Mouse (Mus musculus): ENCODE measurements around the gene Hoxa9. TPM values are rescaled to one million over a fixed set of nuclear protein-coding genes. Genes with fewer than 3 reads are reported as not detected.

Gene Hoxa9
- total RNA-seq, 2 experiments from 2014 or later, result 5.7 to 13.5 TPM

DNA sequence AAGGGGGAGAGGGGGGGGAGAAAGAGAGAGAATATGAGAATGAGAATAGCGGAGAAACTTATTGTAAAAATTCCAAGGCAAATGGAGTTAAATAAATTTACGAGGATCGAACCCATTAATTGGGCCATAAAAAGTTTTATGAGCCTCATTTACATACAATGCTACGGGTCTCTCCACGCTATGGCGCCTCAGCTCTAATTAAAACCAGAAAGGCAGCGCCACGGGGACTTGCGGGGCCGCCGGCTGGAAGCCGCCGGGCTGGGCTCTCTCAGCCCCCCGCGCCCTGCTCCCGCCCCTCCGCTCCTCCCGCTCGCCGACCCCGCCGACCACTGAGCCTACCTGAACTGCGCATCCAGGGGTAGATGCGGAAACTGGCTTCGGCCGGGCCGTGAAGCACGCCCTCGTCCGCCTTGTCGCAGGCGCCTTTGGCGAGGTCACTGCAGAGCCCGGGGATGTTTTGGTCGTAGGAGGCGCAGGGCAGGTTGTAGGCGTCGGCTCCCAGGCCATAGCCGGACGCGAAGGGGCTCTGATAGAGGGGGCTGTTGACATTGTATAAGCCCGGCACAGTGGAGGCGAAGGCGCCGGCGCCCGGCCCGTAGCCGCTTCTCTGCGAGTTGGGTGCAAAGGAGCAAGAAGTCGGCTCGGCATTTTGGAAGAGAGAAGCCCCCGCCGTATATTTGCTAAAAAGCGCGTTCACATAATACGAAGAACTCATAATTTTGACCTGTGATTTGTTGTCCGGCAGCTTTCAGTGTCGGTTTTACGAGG lies 14.0 kb downstream of the Hoxa9 start:
- DNase-seq, result no peak

- DNase-seq, result no peak
Measured at GRCm38 (mm10) chr6:52215771-52216535, 14.9 kb downstream of the Hoxa9 start.

GRCm38 (mm10) chr6:52215070-52215469 lies 15.8 kb downstream of the Hoxa9 start:
- no peak for DNase-seq

GRCm38 (mm10) chr6:52214271-52214670 lies 16.6 kb downstream of the Hoxa9 start:
- DNase-seq, result no peak

DNA sequence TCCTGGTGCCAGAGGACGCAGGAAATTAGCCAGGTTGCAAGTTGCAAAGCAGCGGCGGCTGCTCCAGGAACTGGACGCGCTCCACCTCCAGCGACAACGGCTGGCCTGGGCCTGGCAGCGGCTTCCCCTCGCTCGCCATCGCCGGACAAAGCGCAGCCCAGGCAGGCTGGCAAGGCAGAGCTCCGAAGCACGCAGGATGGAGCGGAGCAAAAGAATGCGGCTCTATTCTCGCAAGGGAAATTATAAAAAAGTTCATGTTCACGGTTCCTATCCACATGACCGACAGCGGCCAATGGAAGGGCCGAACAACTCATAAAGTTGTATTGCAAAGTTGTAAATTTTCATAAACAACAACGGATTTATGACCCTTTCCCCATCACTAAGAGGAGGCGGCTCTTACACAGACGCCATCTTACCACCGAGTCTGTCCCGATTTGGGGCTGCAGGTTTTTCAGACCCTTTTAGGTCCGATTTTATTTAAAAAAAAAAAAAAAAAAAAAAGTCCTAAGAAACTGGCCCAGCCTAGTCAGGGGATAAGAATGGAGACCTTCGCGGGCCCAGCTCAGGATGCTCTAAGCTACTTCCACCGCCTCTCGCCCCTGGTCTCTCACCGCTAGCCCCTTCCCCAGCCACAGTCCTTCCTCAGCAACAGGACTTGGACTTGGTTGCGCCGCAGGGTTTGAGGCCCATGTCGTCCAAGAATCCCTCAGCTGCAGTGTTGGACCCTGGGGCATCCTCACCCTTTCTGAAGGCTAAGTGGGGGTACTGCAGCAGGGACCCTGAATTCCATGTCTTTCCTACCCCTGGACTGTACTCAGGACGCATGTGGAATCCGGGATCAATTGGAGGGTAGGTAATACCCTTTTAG lies 17.5 kb downstream of the Hoxa9 start, which contains the start of the genes Hoxa3 and Gm28308:
Hoxa3 (minus strand) TSS at position 218 of the 868 bp plus-strand sequence.
Gm28308 (minus strand) TSS at position 221 of the 868 bp plus-strand sequence.
- DNase-seq, result peak; percentile 80

DNA sequence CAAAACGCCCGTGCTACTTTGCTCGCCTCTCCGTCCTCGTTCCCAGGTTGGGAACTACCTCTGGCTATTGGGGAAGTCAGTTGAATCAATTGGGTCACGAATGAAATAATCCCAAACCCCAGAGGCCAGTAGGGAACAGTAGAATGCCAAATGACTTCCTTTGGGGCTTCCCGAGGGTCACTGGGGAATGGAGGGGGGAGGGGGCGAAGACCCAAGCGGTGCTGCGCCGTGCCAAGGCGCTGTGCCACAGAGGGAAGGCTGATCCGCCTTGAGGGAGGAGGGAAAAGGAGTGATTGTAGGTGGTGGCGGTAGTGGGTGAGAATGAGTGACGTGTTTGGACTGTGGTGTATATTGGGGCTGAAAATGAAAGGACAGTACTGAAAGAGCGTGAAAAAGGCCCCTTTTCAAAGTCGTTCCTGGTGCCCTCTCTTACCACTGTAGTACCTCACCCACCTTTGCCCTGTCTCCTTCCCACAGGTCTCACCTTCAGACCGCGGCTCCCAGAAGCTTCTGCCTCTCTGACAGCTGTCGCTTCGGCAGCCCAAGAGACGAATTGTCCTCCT lies 18.3 kb downstream of the Hoxa9 start:
- no peak for DNase-seq

DNA sequence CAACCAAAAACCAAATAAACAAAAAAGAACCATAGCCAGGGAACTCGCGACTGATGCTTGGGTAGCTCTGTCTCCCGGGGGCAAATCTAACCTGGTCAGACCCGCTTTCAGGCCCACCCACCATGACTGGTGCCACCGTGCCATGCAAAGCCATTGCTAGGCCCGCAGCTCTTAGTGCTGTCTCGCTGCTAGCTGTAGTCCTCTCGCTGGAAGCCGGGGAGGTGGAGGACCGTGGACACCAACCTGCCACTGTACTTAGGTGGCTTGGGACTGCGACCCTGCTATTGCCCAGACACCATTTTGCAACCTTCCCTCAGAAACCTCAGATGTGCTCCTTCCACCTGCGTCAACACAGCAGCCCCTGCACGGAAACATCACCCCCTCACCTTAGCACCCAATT lies 18.9 kb downstream of the Hoxa9 start:
- no peak for DNase-seq

DNA sequence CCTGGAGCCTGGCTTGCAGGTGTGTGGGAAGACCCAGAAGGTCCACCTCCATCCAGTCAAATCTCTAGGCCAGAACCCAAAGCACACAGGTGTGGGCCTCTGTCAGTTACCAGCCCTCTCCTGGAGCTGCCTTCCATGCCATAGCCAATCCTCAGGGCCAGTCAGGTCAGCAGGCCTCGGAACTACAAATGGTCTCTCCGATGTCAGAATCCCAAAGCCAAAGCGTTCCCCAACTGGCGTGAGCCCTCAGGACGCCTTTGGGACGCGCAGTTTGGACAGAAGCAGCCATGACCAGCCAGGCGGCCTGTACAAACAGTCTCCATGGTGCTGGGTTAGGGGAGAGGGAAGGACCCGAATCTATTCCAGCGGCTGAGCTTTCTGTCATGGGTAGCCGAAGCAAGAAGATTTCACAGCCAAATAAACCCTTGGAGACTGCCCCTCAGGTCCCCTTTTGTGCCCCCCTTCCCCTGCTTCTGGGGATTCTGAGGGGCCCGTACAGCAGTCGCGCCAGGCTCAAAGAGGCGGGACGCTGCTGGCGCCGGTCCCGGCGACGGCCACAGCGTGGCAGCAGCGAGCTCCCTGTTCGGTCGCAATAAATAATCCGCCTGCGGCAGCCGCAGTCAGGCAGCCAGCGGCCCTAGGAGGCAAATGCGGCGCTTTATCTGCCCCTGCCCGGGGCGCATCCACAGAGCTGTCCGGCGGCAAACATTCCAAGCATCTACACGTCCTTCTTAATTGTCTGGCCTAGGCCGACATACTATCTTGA lies 19.5 kb downstream of the Hoxa9 start:
- DNase-seq, result peak; percentile 78

DNA sequence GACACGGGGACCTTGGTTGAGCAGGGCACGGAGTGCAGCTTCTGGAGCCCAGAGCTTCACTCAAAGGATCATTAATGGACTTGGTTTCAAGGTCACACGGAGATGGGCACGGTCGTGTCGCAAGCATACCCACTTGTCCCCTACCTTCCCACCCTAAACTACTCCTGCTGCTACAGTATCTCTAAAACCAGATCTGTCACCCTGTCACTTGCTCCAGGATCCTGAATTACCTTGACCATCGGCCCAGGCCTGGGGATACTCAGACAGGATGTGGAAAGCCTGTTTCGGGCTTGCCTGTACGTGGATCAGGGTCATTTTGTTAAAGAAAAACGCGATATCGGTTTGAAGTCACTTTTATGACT lies 21.2 kb downstream of the Hoxa9 start:
- no peak for DNase-seq

DNA sequence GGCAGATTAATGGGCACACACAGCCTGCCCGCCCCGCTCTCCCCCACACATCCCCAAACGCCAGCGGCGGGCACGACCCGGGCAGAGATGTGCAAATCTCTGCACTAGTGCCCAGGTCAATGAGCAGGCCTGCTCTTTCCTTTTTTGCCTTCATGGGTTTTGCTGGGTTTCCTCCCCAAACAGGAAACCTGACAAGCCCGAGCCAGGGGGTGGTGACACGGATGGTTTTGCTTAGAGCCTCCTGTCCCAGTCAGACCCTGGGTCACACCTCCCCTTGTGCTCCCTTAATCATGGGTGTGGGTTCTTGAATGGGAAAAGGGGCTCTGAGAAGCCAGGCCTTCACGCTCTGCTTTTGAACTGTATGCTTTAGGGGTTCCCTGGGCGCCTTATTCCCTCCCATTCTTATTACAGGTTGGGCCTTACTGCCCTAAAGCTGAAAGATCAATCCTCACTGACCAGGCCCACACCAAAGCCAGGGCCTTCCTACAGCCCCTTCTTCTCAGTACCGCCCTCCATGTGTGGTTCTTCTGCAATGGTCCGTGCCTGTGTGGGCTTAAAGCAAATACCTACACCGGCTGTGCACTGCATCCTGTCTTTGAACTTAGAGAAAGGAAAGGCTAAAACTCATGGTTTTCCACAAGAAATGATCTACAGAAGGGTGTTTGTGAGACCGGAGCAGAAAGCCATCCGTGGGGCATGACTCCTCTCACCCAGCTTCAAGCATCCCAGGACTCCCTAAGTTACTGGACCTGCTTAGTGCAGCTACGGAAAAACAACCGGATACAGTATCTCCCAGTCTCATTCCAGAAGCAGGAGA lies 21.8 kb downstream of the Hoxa9 start:
- no peak for DNase-seq

DNA sequence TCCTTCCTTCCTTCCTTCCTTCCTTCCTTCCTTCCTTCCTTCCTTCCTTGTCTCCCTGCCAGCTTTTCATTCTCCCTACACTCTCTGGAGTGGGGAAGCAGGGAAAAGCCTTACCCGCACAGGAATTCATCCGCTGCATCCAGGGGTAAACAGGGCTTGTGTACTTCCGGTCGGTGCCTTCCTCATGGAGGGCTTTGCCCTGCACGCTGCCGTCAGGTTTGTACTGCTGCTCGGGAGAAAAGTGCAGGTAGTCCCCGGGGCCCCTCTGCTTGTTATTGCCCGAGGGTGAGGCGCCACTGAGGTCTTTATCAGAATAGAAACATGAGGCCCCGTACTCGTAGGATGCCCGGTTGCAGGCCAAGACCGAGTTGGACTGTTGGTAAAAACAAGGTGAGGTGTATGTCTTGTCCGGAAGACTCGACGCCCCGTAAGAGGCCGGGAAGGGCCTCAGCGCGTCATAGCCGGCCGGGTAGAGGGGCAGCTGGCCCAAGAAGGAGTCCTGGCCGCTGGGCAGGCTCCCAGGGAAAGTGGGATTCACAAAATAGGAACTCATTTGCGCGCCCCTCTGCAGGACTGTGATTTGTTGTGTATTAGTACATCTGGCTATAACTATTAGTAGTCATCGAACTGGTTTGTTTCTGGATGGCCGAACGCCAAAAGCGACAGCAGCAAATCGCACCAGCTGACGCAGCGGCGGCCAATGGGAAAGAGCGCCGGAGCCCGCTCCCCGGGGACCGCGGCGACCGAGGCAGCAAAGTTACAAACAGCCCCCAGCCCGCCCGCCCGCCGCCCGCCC lies 22.6 kb downstream of the Hoxa9 start, which contains the start of gene Hoxa6:
Hoxa6 (minus strand) TSS at position 651 of the 796 bp plus-strand sequence.
- no peak for DNase-seq

GRCm38 (mm10) chr6:52207684-52207976 lies 23.3 kb downstream of the Hoxa9 start:
- DNase-seq, result no peak

GRCm38 (mm10) chr6:52206882-52207683 lies 23.8 kb downstream of the Hoxa9 start:
- DNase-seq, result no peak

DNA sequence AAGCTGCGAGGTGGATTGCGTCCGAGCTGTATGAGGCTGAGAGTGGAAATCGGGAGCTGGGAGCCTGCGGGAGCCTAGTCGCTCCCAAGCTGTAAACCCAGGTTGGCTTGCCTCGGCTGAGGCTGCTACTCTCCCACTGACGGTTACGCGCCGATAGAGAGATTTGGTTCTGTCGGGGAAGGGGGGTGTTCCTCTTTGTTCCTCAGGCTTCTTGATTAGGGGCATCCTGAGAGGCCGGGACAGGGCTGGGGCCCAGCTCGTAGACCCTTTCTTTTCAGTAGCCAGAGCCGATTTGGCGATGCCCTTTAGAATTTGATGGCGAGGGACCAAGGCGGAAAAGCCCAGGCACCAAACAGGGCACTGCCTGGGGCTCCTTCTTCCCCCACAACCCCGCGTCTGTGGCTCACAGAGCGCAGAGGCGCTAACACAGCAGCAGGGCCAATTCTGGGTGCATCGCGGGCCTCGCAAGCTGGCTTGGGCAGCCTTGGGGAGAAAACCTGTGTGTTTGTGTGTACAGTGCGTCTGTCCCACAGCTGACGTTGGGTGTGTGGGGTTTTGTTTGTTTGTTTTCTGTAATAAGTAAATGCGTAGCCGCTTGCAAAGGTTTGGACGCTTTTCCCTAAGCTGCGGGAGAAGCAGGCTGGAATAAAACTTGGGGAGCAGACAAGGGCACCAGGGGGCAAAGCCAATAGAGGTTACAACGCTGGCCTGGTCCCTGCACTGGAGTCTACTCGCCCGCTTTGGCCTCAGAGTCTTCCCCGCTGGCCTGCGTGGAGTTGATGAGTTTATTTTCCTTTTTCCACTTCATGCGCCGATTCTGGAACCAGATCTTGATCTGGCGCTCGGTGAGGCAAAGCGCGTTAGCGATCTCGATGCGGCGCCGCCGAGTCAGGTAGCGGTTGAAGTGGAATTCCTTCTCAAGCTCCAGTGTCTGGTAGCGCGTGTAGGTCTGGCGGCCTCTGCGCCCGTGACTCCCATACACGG lies 25.0 kb downstream of the Hoxa9 start:
- no peak for DNase-seq

DNA sequence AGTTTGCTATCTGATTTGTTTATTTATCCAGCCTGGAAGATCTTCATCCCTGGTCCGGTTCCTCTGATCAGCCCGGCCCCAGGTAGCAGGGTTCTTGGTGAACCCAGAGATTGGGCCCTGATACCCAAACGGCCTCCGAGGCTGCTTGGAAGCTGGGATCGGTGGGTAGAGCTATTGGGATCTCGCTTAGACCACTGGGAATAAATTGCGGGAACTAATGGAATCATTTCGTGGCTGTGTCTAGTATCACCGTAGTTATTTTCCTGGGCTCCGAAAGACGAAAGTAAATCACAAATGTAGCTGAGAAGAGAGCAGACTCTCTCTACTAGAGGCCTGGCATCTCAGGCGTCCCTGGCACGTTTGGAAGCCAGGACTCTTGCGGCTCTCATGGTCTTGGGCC lies 25.7 kb downstream of the Hoxa9 start:
- DNase-seq, result no peak

DNA sequence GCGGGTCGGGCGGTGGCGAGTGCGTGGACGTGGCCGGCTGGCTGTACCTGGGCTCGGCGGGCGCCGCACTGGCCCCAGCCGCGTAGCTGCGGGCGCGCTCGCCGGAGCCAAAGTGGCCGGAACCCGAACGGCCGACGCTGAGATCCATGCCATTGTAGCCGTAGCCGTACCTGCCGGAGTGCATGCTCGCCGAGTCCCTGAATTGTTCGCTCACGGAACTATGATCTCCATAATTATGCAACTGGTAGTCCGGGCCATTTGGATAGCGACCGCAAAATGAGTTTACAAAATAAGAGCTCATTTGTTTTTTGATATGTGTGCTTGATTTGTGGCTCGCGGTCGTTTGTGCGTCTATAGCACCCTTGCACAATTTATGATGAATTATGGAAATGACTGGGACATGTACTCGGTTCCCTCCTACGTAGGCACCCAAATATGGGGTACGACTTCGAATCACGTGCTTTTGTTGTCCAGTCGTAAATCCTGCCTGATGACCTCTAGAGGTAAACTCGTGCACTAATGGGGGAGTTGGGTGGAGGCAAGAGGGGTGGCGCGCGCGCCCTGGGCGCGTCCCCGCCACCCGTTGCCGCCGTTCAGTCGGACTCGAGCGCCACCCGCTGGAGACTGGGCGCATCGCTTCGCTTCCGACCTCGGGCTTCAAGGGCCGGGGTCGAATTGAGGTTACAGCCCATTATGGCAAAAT lies 26.7 kb downstream of the Hoxa9 start, which contains the start of gene Hoxa5:
Hoxa5 (minus strand) TSS at position 538 of the 703 bp plus-strand sequence.
- peak; percentile 71 for DNase-seq

All from gastrocnemius, postnatal 25 days (tissue).